Mouse (Mus musculus): Measurements from ENCODE around the gene Bbs9.

Bbs9 gene

GRCm38 (mm10) chr9:22632800-22633485, 157.4 kb downstream of the Bbs9 start:
- peak; percentile 11 for DNase-seq (ENCODE audit: low spot score)

- DNase-seq (ENCODE audit: low spot score) = no peak
Observed at GRCm38 (mm10) chr9:22638502-22638901, 163.0 kb downstream of the Bbs9 start.

GRCm38 (mm10) chr9:22640683-22641431, 165.3 kb downstream of the Bbs9 start:
- no peak for DNase-seq (ENCODE audit: low spot score)

GRCm38 (mm10) chr9:22645844-22646390, 170.4 kb downstream of the Bbs9 start:
- no peak for DNase-seq (ENCODE audit: low spot score)

GRCm38 (mm10) chr9:22646461-22646860, 170.9 kb downstream of the Bbs9 start:
- DNase-seq (ENCODE audit: low spot score) = no peak

- no peak for DNase-seq (ENCODE audit: low spot score)
Observed at GRCm38 (mm10) chr9:22648163-22648562, 172.6 kb downstream of the Bbs9 start.

- DNase-seq (ENCODE audit: low spot score) = no peak
Observed at GRCm38 (mm10) chr9:22649606-22650005, 174.1 kb downstream of the Bbs9 start.

- DNase-seq (ENCODE audit: low spot score) = no peak
Observed at GRCm38 (mm10) chr9:22650781-22651180, 175.3 kb downstream of the Bbs9 start.

GRCm38 (mm10) chr9:22651619-22652018, 176.1 kb downstream of the Bbs9 start:
- DNase-seq (ENCODE audit: low spot score) = no peak

- DNase-seq (ENCODE audit: low spot score) = no peak
Observed at GRCm38 (mm10) chr9:22654726-22655393, 179.3 kb downstream of the Bbs9 start.

GRCm38 (mm10) chr9:22657216-22657615, 181.7 kb downstream of the Bbs9 start:
- no peak for DNase-seq (ENCODE audit: low spot score)

GRCm38 (mm10) chr9:22665155-22665554, 189.6 kb downstream of the Bbs9 start:
- no peak for DNase-seq (ENCODE audit: low spot score)

- DNase-seq (ENCODE audit: low spot score) = no peak
Observed at GRCm38 (mm10) chr9:22672937-22673336, 197.4 kb downstream of the Bbs9 start.

- no peak for DNase-seq (ENCODE audit: low spot score)
Observed at GRCm38 (mm10) chr9:22677132-22677829, 201.8 kb downstream of the Bbs9 start.

- no peak for DNase-seq (ENCODE audit: low spot score)
Observed at GRCm38 (mm10) chr9:22677997-22678396, 202.5 kb downstream of the Bbs9 start.

- DNase-seq (ENCODE audit: low spot score) = no peak
Observed at GRCm38 (mm10) chr9:22678496-22678895, 203.0 kb downstream of the Bbs9 start.

GRCm38 (mm10) chr9:22679485-22679884, 204.0 kb downstream of the Bbs9 start:
- no peak for DNase-seq (ENCODE audit: low spot score)

- DNase-seq (ENCODE audit: low spot score) = no peak
Observed at GRCm38 (mm10) chr9:22680031-22680430, 204.5 kb downstream of the Bbs9 start.

GRCm38 (mm10) chr9:22680484-22680883, 205.0 kb downstream of the Bbs9 start:
- DNase-seq (ENCODE audit: low spot score) = no peak

- DNase-seq (ENCODE audit: low spot score) = no peak
Observed at GRCm38 (mm10) chr9:22683786-22684185, 208.3 kb downstream of the Bbs9 start.

GRCm38 (mm10) chr9:22686765-22687472, 211.4 kb downstream of the Bbs9 start:
- no peak for DNase-seq (ENCODE audit: low spot score)
